Mouse (Mus musculus) neutrophil, adult 5-6 weeks (primary cell): ENCODE results near the gene Nrxn3. TPM values are rescaled to one million over a fixed set of nuclear protein-coding genes. Genes with fewer than 3 reads are reported as not detected.

ENCODE experiments used
- ATAC-seq: fragments of 151-379, 151-347 bp; 2 replicates; pipeline ENCODE4 v1.8.0; 2017; ENCODE audit warnings: mild to moderate bottlenecking, moderate TSS enrichment; ENCODE audit not compliant: insufficient number of reproducible peaks, poor library complexity, low FRiP score, severe bottlenecking; ENCODE audit errors: extremely low read depth
- total RNA-seq: library from RNA; stranded (forward); fragments of 200-1000 nt; gene quantifications from 2 replicates; pipeline ENCODE4 v1.2.3, GENCODE M21; 2017

Gene Nrxn3
- total RNA-seq, 1 experiment from 2014 or later, result not detected

- ATAC-seq, result no peak
Measured at GRCm38 (mm10) chr12:89813294-89813693, 1090.6 kb downstream of the Nrxn3 start.

GRCm38 (mm10) chr12:89813718-89814117 lies 1091.0 kb downstream of the Nrxn3 start:
- ATAC-seq, result no peak

- no peak for ATAC-seq
Measured at GRCm38 (mm10) chr12:89814536-89814935, 1091.9 kb downstream of the Nrxn3 start.

- no peak for ATAC-seq
Measured at GRCm38 (mm10) chr12:89817072-89817773, 1094.5 kb downstream of the Nrxn3 start.

- ATAC-seq, result no peak
Measured at GRCm38 (mm10) chr12:89818200-89818599, 1095.5 kb downstream of the Nrxn3 start.

- no peak for ATAC-seq
Measured at GRCm38 (mm10) chr12:89822141-89822540, 1099.5 kb downstream of the Nrxn3 start.

- no peak for ATAC-seq
Measured at GRCm38 (mm10) chr12:89829927-89830326, 1107.3 kb downstream of the Nrxn3 start.

GRCm38 (mm10) chr12:89830350-89830749 lies 1107.7 kb downstream of the Nrxn3 start:
- ATAC-seq, result no peak

- no peak for ATAC-seq
Measured at GRCm38 (mm10) chr12:89831300-89831699, 1108.6 kb downstream of the Nrxn3 start.

- ATAC-seq, result no peak
Measured at GRCm38 (mm10) chr12:89836271-89836670, 1113.6 kb downstream of the Nrxn3 start.

GRCm38 (mm10) chr12:89842861-89843260 lies 1120.2 kb downstream of the Nrxn3 start:
- ATAC-seq, result no peak

GRCm38 (mm10) chr12:89848116-89848515 lies 1125.4 kb downstream of the Nrxn3 start:
- no peak for ATAC-seq

- no peak for ATAC-seq
Measured at GRCm38 (mm10) chr12:89854355-89854754, 1131.7 kb downstream of the Nrxn3 start.

GRCm38 (mm10) chr12:89867124-89867523 lies 1144.4 kb downstream of the Nrxn3 start:
- ATAC-seq, result no peak

GRCm38 (mm10) chr12:89882617-89883370 lies 1160.1 kb downstream of the Nrxn3 start:
- ATAC-seq, result no peak

GRCm38 (mm10) chr12:89884576-89884975 lies 1161.9 kb downstream of the Nrxn3 start:
- ATAC-seq, result no peak

GRCm38 (mm10) chr12:89888647-89889046 lies 1166.0 kb downstream of the Nrxn3 start:
- no peak for ATAC-seq

GRCm38 (mm10) chr12:89896901-89897300 lies 1174.2 kb downstream of the Nrxn3 start:
- no peak for ATAC-seq

GRCm38 (mm10) chr12:89909578-89909977 lies 1186.9 kb downstream of the Nrxn3 start:
- ATAC-seq, result no peak

GRCm38 (mm10) chr12:89918138-89918829 lies 1195.6 kb downstream of the Nrxn3 start:
- no peak for ATAC-seq
